Mouse (Mus musculus): ENCODE measurements around the gene Ccpg1. TPM values are rescaled to one million over a fixed set of nuclear protein-coding genes. Genes with fewer than 3 reads are reported as not detected.

Gene Ccpg1
- polyA plus RNA-seq, 1 experiment, result 65.3 TPM

- Histone ChIP-seq H3K27ac (ENCODE audit: control insufficient read depth, insufficient read depth, low read depth, low read length, poor library complexity) (peak within 1 kb of the TSS; percentile 83), H3K4me3 (replicated peaks; ENCODE audit: control insufficient read depth, low read depth, low read length) (peak within 1 kb of the TSS; percentile 91), H3K4me1 (ENCODE audit: control insufficient read depth, insufficient read depth, low read length) (no peaks in the 10 kb centered on the region; the same call in 1 of the 2 replicates)
- TF ChIP-seq CTCF (IDR thresholded peaks at IDR 0.05; ENCODE audit: control insufficient read depth, insufficient read depth, low read length) (peak; percentile 97), POLR2A (IDR thresholded peaks at IDR 0.05; ENCODE audit: borderline replicate concordance, control insufficient read depth, low read depth, low read length) (peak; percentile 54; the same call in 1 of the 2 replicates)
- WGBS, result under 1% methylated on average over 41 of the region's 41 CpGs
Observed at GRCm38 (mm10) chr9:73044146-73045079, 59.2 kb downstream of the Ccpg1 start, which contains the start of gene Rab27a. Rab27a (plus strand) TSS chr9:73044854.

- peak overlapping the region; percentile 91 for H3K4me3 ChIP-seq (replicated peaks; ENCODE audit: control insufficient read depth, low read depth, low read length)
- H3K4me1 ChIP-seq (ENCODE audit: control insufficient read depth, insufficient read depth, low read length), result no peaks in the 10 kb centered on the region; the same call in 1 of the 2 replicates
- peak overlapping the region; percentile 83 for H3K27ac ChIP-seq (ENCODE audit: control insufficient read depth, insufficient read depth, low read depth, low read length, poor library complexity)
- 2% methylated on average over 7 of the region's 7 CpGs for WGBS
- no peak for TF ChIP-seq POLR2A (IDR thresholded peaks at IDR 0.05; ENCODE audit: borderline replicate concordance, control insufficient read depth, low read depth, low read length)
- no peak for TF ChIP-seq CTCF (IDR thresholded peaks at IDR 0.05; ENCODE audit: control insufficient read depth, insufficient read depth, low read length)
Observed at GRCm38 (mm10) chr9:73045204-73045603, 60.0 kb downstream of the Ccpg1 start.

- peak overlapping the region; percentile 91 for H3K4me3 ChIP-seq (replicated peaks; ENCODE audit: control insufficient read depth, low read depth, low read length)
- TF ChIP-seq POLR2A (IDR thresholded peaks at IDR 0.05; ENCODE audit: borderline replicate concordance, control insufficient read depth, low read depth, low read length) (no peak), CTCF (IDR thresholded peaks at IDR 0.05; ENCODE audit: control insufficient read depth, insufficient read depth, low read length) (no peak)
- WGBS, result 13% methylated on average over 10 of the region's 10 CpGs
- H3K4me1 ChIP-seq (ENCODE audit: control insufficient read depth, insufficient read depth, low read length), result no peaks in the 10 kb centered on the region
- H3K27ac ChIP-seq (ENCODE audit: control insufficient read depth, insufficient read depth, low read depth, low read length, poor library complexity), result peak overlapping the region; percentile 83
Observed at GRCm38 (mm10) chr9:73045711-73046110, 60.5 kb downstream of the Ccpg1 start.

- TF ChIP-seq POLR2A (IDR thresholded peaks at IDR 0.05; ENCODE audit: borderline replicate concordance, control insufficient read depth, low read depth, low read length), result no peak
- no peak for TF ChIP-seq CTCF (IDR thresholded peaks at IDR 0.05; ENCODE audit: control insufficient read depth, insufficient read depth, low read length)
- no peak overlapping the region for H3K27ac ChIP-seq (ENCODE audit: control insufficient read depth, insufficient read depth, low read depth, low read length, poor library complexity)
- WGBS, result 61% methylated on average over 2 of the region's 2 CpGs
- no peaks in the 10 kb centered on the region for H3K4me1 ChIP-seq (ENCODE audit: control insufficient read depth, insufficient read depth, low read length)
- no peak overlapping the region for H3K4me3 ChIP-seq (replicated peaks; ENCODE audit: control insufficient read depth, low read depth, low read length)
Observed at GRCm38 (mm10) chr9:73047906-73048305, 62.7 kb downstream of the Ccpg1 start.

GRCm38 (mm10) chr9:73048927-73049326, 63.7 kb downstream of the Ccpg1 start:
- WGBS, result 35% methylated on average over 4 of the region's 4 CpGs
- no peaks in the 10 kb centered on the region for H3K4me1 ChIP-seq (ENCODE audit: control insufficient read depth, insufficient read depth, low read length)
- H3K4me3 ChIP-seq (replicated peaks; ENCODE audit: control insufficient read depth, low read depth, low read length), result no peak overlapping the region
- H3K27ac ChIP-seq (ENCODE audit: control insufficient read depth, insufficient read depth, low read depth, low read length, poor library complexity), result no peak overlapping the region
- TF ChIP-seq POLR2A (IDR thresholded peaks at IDR 0.05; ENCODE audit: borderline replicate concordance, control insufficient read depth, low read depth, low read length) (no peak), CTCF (IDR thresholded peaks at IDR 0.05; ENCODE audit: control insufficient read depth, insufficient read depth, low read length) (no peak)

GRCm38 (mm10) chr9:73049833-73050232, 64.6 kb downstream of the Ccpg1 start:
- Histone ChIP-seq H3K27ac (ENCODE audit: control insufficient read depth, insufficient read depth, low read depth, low read length, poor library complexity) (no peak overlapping the region), H3K4me1 (ENCODE audit: control insufficient read depth, insufficient read depth, low read length) (no peaks in the 10 kb centered on the region; the same call in 1 of the 2 replicates), H3K4me3 (replicated peaks; ENCODE audit: control insufficient read depth, low read depth, low read length) (no peak overlapping the region)
- WGBS, result 71% methylated on average over 5 of the region's 5 CpGs
- no peak for TF ChIP-seq CTCF (IDR thresholded peaks at IDR 0.05; ENCODE audit: control insufficient read depth, insufficient read depth, low read length)
- TF ChIP-seq POLR2A (IDR thresholded peaks at IDR 0.05; ENCODE audit: borderline replicate concordance, control insufficient read depth, low read depth, low read length), result no peak

- no peak for TF ChIP-seq POLR2A (IDR thresholded peaks at IDR 0.05; ENCODE audit: borderline replicate concordance, control insufficient read depth, low read depth, low read length)
- TF ChIP-seq CTCF (IDR thresholded peaks at IDR 0.05; ENCODE audit: control insufficient read depth, insufficient read depth, low read length), result no peak
- no peaks in the 10 kb centered on the region; the same call in 1 of the 2 replicates for H3K4me1 ChIP-seq (ENCODE audit: control insufficient read depth, insufficient read depth, low read length)
- H3K4me3 ChIP-seq (replicated peaks; ENCODE audit: control insufficient read depth, low read depth, low read length), result no peak overlapping the region
- 49% methylated on average over 8 of the region's 8 CpGs for WGBS
- no peak overlapping the region for H3K27ac ChIP-seq (ENCODE audit: control insufficient read depth, insufficient read depth, low read depth, low read length, poor library complexity)
Observed at GRCm38 (mm10) chr9:73050606-73051005, 65.4 kb downstream of the Ccpg1 start.

- no peak overlapping the region for H3K4me3 ChIP-seq (replicated peaks; ENCODE audit: control insufficient read depth, low read depth, low read length)
- peak overlapping the region; percentile 15; the same call in 1 of the 2 replicates for H3K27ac ChIP-seq (ENCODE audit: control insufficient read depth, insufficient read depth, low read depth, low read length, poor library complexity)
- WGBS, result 73% methylated on average over 10 of the region's 10 CpGs
- peaks cover 5% of the 10 kb centered on the region; the same call in 1 of the 2 replicates for H3K4me1 ChIP-seq (ENCODE audit: control insufficient read depth, insufficient read depth, low read length)
- TF ChIP-seq POLR2A (IDR thresholded peaks at IDR 0.05; ENCODE audit: borderline replicate concordance, control insufficient read depth, low read depth, low read length) (no peak), CTCF (IDR thresholded peaks at IDR 0.05; ENCODE audit: control insufficient read depth, insufficient read depth, low read length) (no peak)
Observed at GRCm38 (mm10) chr9:73055441-73055911, 70.2 kb downstream of the Ccpg1 start.

Measured in bone marrow, adult 2 months (tissue).